Mouse (Mus musculus) forebrain, embryonic 16.5 days (tissue): ENCODE measurements around the gene Cda. TPM values are rescaled to one million over a fixed set of nuclear protein-coding genes. Genes with fewer than 3 reads are reported as not detected.

ENCODE experiments used
- ATAC-seq: fragments of 200-750 bp; cut with Nextera tagmentation; 2 replicates; pipeline ENCODE4 v1.8.0; 2017; ENCODE audit warnings: mild to moderate bottlenecking, moderate library complexity
- H3K27ac ChIP-seq: fragments of 300-500 bp; sonication (generic); 2 replicates; pipeline ENCODE4 v1.5.1; 2014; ENCODE audit warnings: low read length, control low read depth
- H3K27me3 ChIP-seq: fragments of 300-500 bp; sonication (generic); replicated peaks from 2 replicates; pipeline ENCODE4 v1.6.1; 2014; ENCODE audit warnings: low read length; ENCODE audit not compliant: control insufficient read depth, insufficient read depth
- H3K36me3 ChIP-seq: fragments of 300-500 bp; sonication (generic); 2 replicates; pipeline ENCODE4 v1.6.1; 2014; ENCODE audit not compliant: control insufficient read depth, insufficient read depth
- H3K4me1 ChIP-seq: fragments of 300-500 bp; sonication (generic); replicated peaks from 2 replicates; pipeline ENCODE4 v1.6.1; 2014; ENCODE audit warnings: low read length; ENCODE audit not compliant: control insufficient read depth, insufficient read depth
- H3K4me2 ChIP-seq: fragments of 300-500 bp; sonication (generic); 2 replicates; pipeline ENCODE4 v1.6.1; 2014; ENCODE audit warnings: mild to moderate bottlenecking, low read length, control low read depth
- H3K4me3 ChIP-seq: fragments of 300-500 bp; sonication (generic); replicated peaks from 2 replicates; pipeline ENCODE4 v1.5.1; 2014; ENCODE audit warnings: mild to moderate bottlenecking, low read length, control low read depth
- H3K9ac ChIP-seq: fragments of 300-500 bp; sonication (generic); replicated peaks from 2 replicates; pipeline ENCODE4 v1.6.1; 2014; ENCODE audit warnings: low read depth, low read length, control low read depth
- H3K9me3 ChIP-seq: fragments of 300-500 bp; sonication (generic); 2 replicates; pipeline ENCODE4 v1.6.1; 2016; ENCODE audit warnings: low read length; ENCODE audit not compliant: control insufficient read depth
- WGBS: fragments of 180-500 bp; shearing (Covaris S2); extraction: QIAGEN DNeasy Blood & Tissue Kit; methylation state at CpG from one replicate; pipeline ENCODE4 v1.1.7; 2014; 5-methylcytosine and 5-hydroxymethylcytosine counted together
- polyA plus RNA-seq: library from polyadenylated mRNA; unstranded; fragments of >200 nt; fragmentation: Nextera tagmentation; extraction: Ambion mirVana; gene quantifications from 2 replicates; pipeline ENCODE4 v1.2.1, GENCODE M21; 2015

Gene Cda
- polyA plus RNA-seq, 1 experiment from 2014 or later: 1.0 TPM

DNA sequence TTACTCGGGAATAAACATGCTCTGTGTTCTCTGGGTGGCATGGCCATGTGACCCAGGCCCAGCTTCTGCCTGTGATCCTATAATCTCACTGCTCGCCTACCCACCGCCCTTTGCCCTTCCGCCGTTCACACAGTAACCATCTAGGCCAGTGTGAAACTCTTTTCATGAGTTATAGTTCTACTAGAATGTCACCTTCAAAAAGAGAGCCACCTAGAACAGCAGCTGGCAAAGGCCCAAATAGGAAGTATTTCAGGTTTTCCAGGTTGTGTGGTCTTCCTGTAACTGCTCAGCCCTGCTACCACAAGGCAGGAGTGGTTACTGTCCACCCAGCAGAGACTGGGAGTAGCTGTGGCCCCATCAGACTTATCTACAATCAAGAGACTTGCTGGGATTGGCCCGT lies 25.0 kb downstream of the Cda start:
- H3K36me3 ChIP-seq: no peaks in the 10 kb centered on the region
- no peak overlapping the region for H3K4me2 ChIP-seq
- H3K27me3 ChIP-seq: no peaks in the 10 kb centered on the region
- H3K4me3 ChIP-seq: no peak overlapping the region
- no peak for ATAC-seq
- no peak overlapping the region for H3K27ac ChIP-seq
- H3K9me3 ChIP-seq: no peaks in the 10 kb centered on the region
- H3K4me1 ChIP-seq: no peaks in the 10 kb centered on the region
- no peak overlapping the region for H3K9ac ChIP-seq
- WGBS: 84% methylated on average over 6 of the region's 6 CpGs

DNA sequence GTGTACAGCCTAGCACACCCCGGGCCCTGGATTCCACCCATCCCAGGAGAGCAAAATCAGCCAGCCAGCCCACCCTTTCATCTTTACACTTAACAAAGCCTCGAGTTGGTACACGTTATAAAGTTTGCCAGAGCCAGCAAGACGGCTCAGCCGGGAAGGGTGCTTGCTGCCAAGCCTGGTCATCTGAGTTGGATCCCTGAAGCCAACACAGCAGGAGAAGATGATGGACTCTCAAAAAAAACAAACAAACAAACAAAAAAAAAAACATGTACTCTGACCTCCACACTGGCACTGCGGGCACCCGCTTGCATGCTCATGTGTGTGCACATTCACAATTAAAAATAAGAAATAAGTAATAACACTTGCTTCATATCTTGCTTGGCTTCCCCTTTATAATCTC lies 25.7 kb downstream of the Cda start:
- no peak overlapping the region for H3K4me2 ChIP-seq
- H3K27ac ChIP-seq: no peak overlapping the region
- H3K27me3 ChIP-seq: no peaks in the 10 kb centered on the region
- no peak overlapping the region for H3K4me3 ChIP-seq
- no peak overlapping the region for H3K9ac ChIP-seq
- 61% methylated on average over 7 of the region's 7 CpGs for WGBS
- H3K36me3 ChIP-seq: no peaks in the 10 kb centered on the region
- ATAC-seq: no peak
- no peaks in the 10 kb centered on the region for H3K9me3 ChIP-seq
- H3K4me1 ChIP-seq: no peaks in the 10 kb centered on the region

DNA sequence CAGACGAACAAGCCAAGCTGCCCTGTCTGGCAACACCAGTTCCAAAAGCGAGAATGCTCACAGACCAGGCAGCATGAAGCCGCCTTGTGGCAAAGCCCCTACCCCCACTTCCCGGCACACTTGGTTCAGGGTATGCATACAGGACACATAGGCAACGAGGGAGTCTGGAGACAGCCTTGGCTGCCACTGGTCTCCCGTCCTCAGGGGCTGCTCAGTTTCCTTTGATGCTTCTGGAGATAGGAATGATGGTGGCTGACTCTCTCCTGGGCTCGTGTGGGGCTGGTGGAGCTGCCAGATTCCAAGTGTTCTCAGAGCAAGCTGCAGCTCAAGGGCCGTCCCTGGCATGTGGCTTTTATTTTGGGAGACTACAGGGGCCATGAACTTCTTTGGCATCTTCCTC lies 26.4 kb downstream of the Cda start:
- H3K9me3 ChIP-seq: no peaks in the 10 kb centered on the region
- no peaks in the 10 kb centered on the region for H3K4me1 ChIP-seq
- H3K27me3 ChIP-seq: no peaks in the 10 kb centered on the region
- H3K27ac ChIP-seq: no peak overlapping the region
- H3K4me3 ChIP-seq: no peak overlapping the region
- ATAC-seq: no peak
- no peak overlapping the region for H3K9ac ChIP-seq
- H3K36me3 ChIP-seq: no peaks in the 10 kb centered on the region
- 69% methylated on average over 8 of the region's 8 CpGs for WGBS
- H3K4me2 ChIP-seq: no peak overlapping the region

DNA sequence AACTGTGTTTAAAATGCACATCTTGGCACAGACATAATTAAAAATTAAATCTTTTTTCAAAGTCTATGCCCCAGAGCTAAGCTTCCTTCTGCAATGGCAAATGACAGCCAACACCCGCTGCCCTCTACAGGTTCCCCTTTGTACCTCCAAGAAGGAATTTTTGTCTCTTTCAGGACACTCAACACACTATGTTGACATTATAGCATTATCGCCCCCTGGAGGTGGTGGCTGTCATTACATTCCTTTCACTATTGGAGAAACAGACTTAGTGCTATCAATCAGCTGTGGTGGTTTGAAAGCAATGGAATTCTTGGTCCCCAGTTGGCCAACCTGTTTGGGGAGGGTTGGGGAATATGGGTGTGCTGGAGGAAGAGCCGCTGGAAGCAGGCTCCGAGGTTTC lies 27.8 kb downstream of the Cda start:
- H3K27ac ChIP-seq: no peak overlapping the region
- H3K27me3 ChIP-seq: no peaks in the 10 kb centered on the region
- no peaks in the 10 kb centered on the region for H3K36me3 ChIP-seq
- no peaks in the 10 kb centered on the region for H3K9me3 ChIP-seq
- no peak for ATAC-seq
- no peaks in the 10 kb centered on the region for H3K4me1 ChIP-seq
- H3K9ac ChIP-seq: no peak overlapping the region
- no peak overlapping the region for H3K4me2 ChIP-seq
- 30% methylated on average over 4 of the region's 4 CpGs for WGBS
- H3K4me3 ChIP-seq: no peak overlapping the region

DNA sequence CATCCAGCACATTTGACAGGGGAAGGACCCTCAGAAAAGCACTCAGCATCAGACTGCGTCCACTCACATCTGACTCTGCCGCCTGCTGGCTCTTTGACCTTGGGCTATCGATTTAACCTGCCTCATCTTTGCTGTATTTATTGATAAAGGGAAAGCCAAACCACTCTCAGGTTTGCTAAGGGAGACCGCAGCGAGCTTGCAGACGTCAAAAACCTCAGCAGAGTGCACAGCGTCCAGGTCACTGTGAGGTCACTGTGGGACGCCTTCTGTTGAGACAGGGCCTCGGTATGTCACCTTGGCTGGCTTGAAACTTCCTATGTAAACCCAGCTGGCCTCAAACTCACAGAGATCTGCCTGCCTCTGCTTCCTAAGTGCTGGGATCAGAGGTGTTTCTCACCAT lies 30.5 kb downstream of the Cda start:
- no peak overlapping the region for H3K9ac ChIP-seq
- no peak overlapping the region for H3K4me2 ChIP-seq
- no peaks in the 10 kb centered on the region for H3K9me3 ChIP-seq
- no peaks in the 10 kb centered on the region for H3K27me3 ChIP-seq
- no peaks in the 10 kb centered on the region for H3K36me3 ChIP-seq
- H3K27ac ChIP-seq: no peak overlapping the region
- H3K4me3 ChIP-seq: no peak overlapping the region
- H3K4me1 ChIP-seq: no peaks in the 10 kb centered on the region
- WGBS: 87% methylated on average over 9 of the region's 9 CpGs
- no peak for ATAC-seq

DNA sequence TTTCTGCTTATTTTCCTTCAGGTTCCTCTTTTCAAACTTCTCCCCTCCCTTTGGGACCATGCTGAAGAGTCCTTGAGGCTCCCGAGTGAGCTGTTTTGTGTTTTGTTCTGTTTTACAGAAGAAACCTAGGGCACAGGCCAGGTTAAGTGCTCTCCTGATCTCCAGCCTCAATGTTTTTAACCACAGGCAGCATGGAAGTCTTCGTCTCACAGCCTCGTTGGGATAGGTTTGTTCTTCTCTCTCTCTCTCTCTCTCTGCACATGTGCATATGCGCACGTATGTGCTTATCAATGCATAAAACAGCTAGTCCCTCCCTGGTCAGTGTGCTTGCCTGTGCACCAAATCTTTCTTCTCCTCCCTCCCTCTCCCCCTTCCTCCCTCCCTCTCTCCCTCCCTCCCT lies 30.9 kb downstream of the Cda start:
- H3K4me3 ChIP-seq: no peak overlapping the region
- H3K9ac ChIP-seq: no peak overlapping the region
- no peak overlapping the region for H3K4me2 ChIP-seq
- no peaks in the 10 kb centered on the region for H3K9me3 ChIP-seq
- WGBS: 78% methylated on average over 5 of the region's 5 CpGs
- H3K36me3 ChIP-seq: no peaks in the 10 kb centered on the region
- no peaks in the 10 kb centered on the region for H3K4me1 ChIP-seq
- H3K27ac ChIP-seq: no peak overlapping the region
- no peak for ATAC-seq
- no peaks in the 10 kb centered on the region for H3K27me3 ChIP-seq

DNA sequence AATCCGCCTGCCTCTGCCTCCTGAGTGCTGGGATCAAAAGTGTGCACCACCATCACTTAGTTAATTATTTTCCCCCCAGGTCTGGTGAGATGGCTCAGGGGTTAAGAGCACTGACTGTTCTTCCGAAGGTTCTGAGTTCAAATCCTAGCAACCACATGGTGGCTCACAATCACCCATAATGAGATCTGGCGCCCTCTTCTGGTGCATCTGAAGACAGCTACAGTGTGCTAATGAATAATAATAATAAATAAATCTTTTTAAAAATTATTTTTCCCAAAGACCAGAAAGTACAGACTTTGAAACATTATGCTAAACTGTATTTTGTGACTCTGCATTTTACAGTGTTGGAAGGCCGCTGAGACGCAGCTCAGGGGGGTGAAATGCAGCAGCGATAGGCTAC lies 32.1 kb downstream of the Cda start:
- no peak overlapping the region for H3K27ac ChIP-seq
- 85% methylated on average over 6 of the region's 6 CpGs for WGBS
- ATAC-seq: no peak

DNA sequence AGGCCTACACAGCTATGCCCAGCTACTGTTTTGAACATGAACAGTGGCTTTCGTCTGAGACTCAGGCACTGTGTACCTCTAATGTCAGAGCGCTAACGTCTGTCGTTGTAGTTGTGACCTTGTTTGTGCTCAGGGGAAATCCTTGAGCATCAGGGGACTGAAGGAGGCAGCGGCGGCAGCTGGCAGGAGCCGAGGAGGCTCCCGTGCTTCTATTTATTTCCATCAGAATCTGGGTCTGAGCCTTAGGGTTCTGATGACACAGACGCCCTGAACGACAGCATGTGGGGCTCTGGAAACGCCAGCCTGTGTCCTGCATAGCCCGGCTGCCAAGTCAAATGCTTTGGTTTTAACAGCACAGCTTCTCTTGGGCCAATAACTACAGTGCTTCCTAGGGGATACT lies 32.8 kb downstream of the Cda start:
- H3K36me3 ChIP-seq: no peaks in the 10 kb centered on the region
- no peaks in the 10 kb centered on the region for H3K27me3 ChIP-seq
- ATAC-seq: no peak
- H3K4me2 ChIP-seq: no peak overlapping the region
- no peak overlapping the region for H3K4me3 ChIP-seq
- H3K9me3 ChIP-seq: no peaks in the 10 kb centered on the region
- WGBS: 88% methylated on average over 12 of the region's 12 CpGs
- H3K27ac ChIP-seq: no peak overlapping the region
- no peak overlapping the region for H3K9ac ChIP-seq
- H3K4me1 ChIP-seq: no peaks in the 10 kb centered on the region

More for the DNA sequence above, 32.1 kb downstream of the Cda start:
- Histone ChIP-seq H3K27me3 (no peaks in the 10 kb centered on the region), H3K4me1 (no peaks in the 10 kb centered on the region), H3K4me2 (no peak overlapping the region), H3K36me3 (no peaks in the 10 kb centered on the region), H3K9ac (no peak overlapping the region), H3K4me3 (no peak overlapping the region), H3K9me3 (no peaks in the 10 kb centered on the region)

DNA sequence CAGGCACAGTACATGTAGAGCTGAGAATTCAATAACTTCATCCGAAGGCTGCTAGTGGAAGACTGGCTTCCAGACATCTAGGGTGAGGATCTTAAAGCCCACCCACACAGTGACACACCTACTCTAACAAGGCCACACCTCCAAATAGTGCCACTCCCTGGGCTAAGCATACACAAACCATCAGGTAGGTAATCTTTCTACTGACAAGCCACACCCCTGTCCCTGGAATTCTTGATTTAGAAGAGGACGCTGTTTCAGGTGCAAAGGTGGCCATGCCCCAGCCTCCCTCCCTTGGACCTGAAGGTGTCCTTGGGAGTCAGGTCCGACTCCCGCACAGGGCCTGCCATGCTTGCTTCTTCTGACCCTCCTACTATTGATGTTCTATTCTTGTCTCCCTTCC lies 34.7 kb downstream of the Cda start:
- no peaks in the 10 kb centered on the region for H3K9me3 ChIP-seq
- no peaks in the 10 kb centered on the region for H3K36me3 ChIP-seq
- no peak overlapping the region for H3K27ac ChIP-seq
- H3K9ac ChIP-seq: no peak overlapping the region
- no peaks in the 10 kb centered on the region for H3K4me1 ChIP-seq
- no peak overlapping the region for H3K4me2 ChIP-seq
- H3K27me3 ChIP-seq: no peaks in the 10 kb centered on the region
- no peak for ATAC-seq
- 87% methylated on average over 4 of the region's 4 CpGs for WGBS
- no peak overlapping the region for H3K4me3 ChIP-seq

DNA sequence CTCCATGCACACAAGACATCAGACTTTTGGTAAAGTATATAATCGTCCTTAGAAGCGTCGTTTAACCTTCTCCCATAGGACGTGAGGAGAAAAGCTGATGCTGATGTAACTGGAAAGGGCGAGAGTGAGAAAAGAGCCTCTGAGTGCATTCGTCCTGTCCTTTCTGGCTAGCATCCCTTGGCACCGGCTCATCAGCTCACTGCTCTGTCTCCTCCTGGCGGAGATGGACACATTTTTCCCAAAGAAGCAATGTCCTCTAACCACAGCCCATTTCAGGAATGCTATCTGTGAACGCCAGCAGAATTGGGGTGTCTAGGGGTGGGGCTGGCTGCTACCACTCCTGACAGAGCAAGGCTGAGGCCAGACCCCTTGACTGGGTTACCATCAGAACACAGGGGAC lies 36.1 kb downstream of the Cda start:
- Histone ChIP-seq H3K4me1 (no peaks in the 10 kb centered on the region), H3K9me3 (no peaks in the 10 kb centered on the region), H3K27ac (no peak overlapping the region), H3K36me3 (no peaks in the 10 kb centered on the region), H3K4me2 (no peak overlapping the region), H3K27me3 (no peaks in the 10 kb centered on the region), H3K4me3 (no peak overlapping the region), H3K9ac (no peak overlapping the region)
- no peak for ATAC-seq
- 80% methylated on average over 9 of the region's 9 CpGs for WGBS
